Mouse (Mus musculus): ENCODE measurements around the gene Slpi.

DNA sequence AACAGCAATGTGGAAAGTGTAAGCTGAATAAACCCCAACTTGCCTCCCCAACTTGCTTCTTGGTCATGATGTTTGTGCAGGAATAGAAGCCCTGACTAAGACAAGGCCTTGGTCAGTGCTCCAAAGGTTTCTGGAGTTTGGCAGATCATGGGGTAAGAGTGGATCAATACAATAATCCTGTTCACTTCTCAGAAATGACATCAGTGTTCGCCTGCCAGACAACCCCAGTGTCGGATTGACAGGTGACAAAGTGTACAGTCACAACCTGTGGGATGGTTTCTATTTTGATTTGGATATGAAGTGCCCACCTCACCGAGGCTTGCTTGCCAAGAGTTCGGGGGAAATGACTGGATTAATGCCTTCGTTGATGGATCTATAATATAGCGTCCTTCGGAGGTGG, 32.4 kb upstream of the Slpi start:
- no peak for TF ChIP-seq POLR2A (IDR thresholded peaks at IDR 0.05; ENCODE audit: borderline replicate concordance, low read depth, low read length)
- TF ChIP-seq CTCF (IDR thresholded peaks at IDR 0.05; ENCODE audit: low read depth, low read length): no peak
